Mouse (Mus musculus) heart, embryonic 15.5 days (tissue): ENCODE measurements around the gene Myh11. TPM values are rescaled to one million over a fixed set of nuclear protein-coding genes. Genes with fewer than 3 reads are reported as not detected.

Source experiments
- ATAC-seq: fragments of 200-750 bp; cut with Nextera tagmentation; replicated peaks from 2 replicates; pipeline ENCODE4 v1.8.0; 2017; ENCODE audit warnings: low read depth, moderate TSS enrichment; ENCODE audit not compliant: insufficient number of reproducible peaks, insufficient read depth, low FRiP score
- H3K27ac ChIP-seq: fragments of 300-500 bp; sonication (generic); 2 replicates; pipeline ENCODE4 v1.5.1; 2015; ENCODE audit warnings: mild to moderate bottlenecking, inconsistent platforms
- H3K27me3 ChIP-seq: fragments of 300-500 bp; sonication (generic); 2 replicates; pipeline ENCODE4 v1.6.1; 2015; ENCODE audit warnings: inconsistent platforms
- H3K36me3 ChIP-seq: fragments of 300-500 bp; sonication (generic); 2 replicates; pipeline ENCODE4 v1.6.1; 2015; ENCODE audit warnings: mild to moderate bottlenecking, inconsistent platforms
- H3K4me1 ChIP-seq: fragments of 300-500 bp; sonication (generic); replicated peaks from 2 replicates; pipeline ENCODE4 v1.6.1; 2015; ENCODE audit warnings: inconsistent platforms
- H3K4me2 ChIP-seq: fragments of 300-500 bp; sonication (generic); 2 replicates; pipeline ENCODE4 v1.6.1; 2015; ENCODE audit warnings: inconsistent platforms, mild to moderate bottlenecking, moderate library complexity
- H3K4me3 ChIP-seq: fragments of 300-500 bp; sonication (generic); 2 replicates; pipeline ENCODE4 v1.5.1; 2015; ENCODE audit warnings: mild to moderate bottlenecking, inconsistent platforms
- H3K9ac ChIP-seq: fragments of 300-500 bp; sonication (generic); 2 replicates; pipeline ENCODE4 v1.6.1; 2015; ENCODE audit warnings: mild to moderate bottlenecking, inconsistent platforms
- H3K9me3 ChIP-seq: fragments of 300-500 bp; sonication (generic); replicated peaks from 2 replicates; pipeline ENCODE4 v1.6.1; 2016; ENCODE audit warnings: inconsistent platforms
- WGBS: fragments of 180-500 bp; shearing (Covaris S2); methylation state at CpG from one replicate; pipeline ENCODE4 v1.1.7; 2015; ENCODE audit warnings: mixed read lengths; 5-methylcytosine and 5-hydroxymethylcytosine counted together
- polyA plus RNA-seq: library from polyadenylated mRNA; unstranded; fragments of >200 nt; fragmentation: Nextera tagmentation; extraction: Ambion mirVana; gene quantifications from 2 replicates; pipeline ENCODE4 v1.2.1, GENCODE M21; 2015

Gene Myh11
- polyA plus RNA-seq, 1 experiment from 2014 or later = 4.8 TPM

- Histone ChIP-seq H3K27ac (no peak overlapping the region), H3K27me3 (peaks cover 88% of the 10 kb centered on the region), H3K4me2 (no peak overlapping the region), H3K36me3 (no peaks in the 10 kb centered on the region), H3K9me3 (no peaks in the 10 kb centered on the region), H3K4me1 (peaks cover 7% of the 10 kb centered on the region), H3K9ac (no peak overlapping the region), H3K4me3 (no peak overlapping the region)
- no peak for ATAC-seq
- WGBS = 67% methylated on average over 2 of the region's 2 CpGs
Measured at GRCm38 (mm10) chr16:14264504-14264903, 26.7 kb downstream of the Myh11 start.

- whole genome bisulfite sequencing = 84% methylated on average over 6 of the region's 6 CpGs
- ATAC-seq = no peak
- Histone ChIP-seq H3K9me3 (no peaks in the 10 kb centered on the region), H3K4me2 (no peak overlapping the region), H3K27ac (no peak overlapping the region), H3K27me3 (peaks cover 88% of the 10 kb centered on the region), H3K4me1 (peaks cover 7% of the 10 kb centered on the region), H3K36me3 (no peaks in the 10 kb centered on the region), H3K9ac (no peak overlapping the region), H3K4me3 (no peak overlapping the region)
Measured at GRCm38 (mm10) chr16:14263241-14263640, 27.9 kb downstream of the Myh11 start.

- WGBS = 63% methylated on average over 1 of the region's 1 CpGs
- no peak overlapping the region for H3K4me3 ChIP-seq
- no peaks in the 10 kb centered on the region for H3K9me3 ChIP-seq
- H3K27me3 ChIP-seq = peaks cover 84% of the 10 kb centered on the region
- H3K36me3 ChIP-seq = no peaks in the 10 kb centered on the region
- no peak overlapping the region for H3K4me2 ChIP-seq
- no peak overlapping the region for H3K27ac ChIP-seq
- no peak for ATAC-seq
- H3K4me1 ChIP-seq = peaks cover 7% of the 10 kb centered on the region
- H3K9ac ChIP-seq = no peak overlapping the region
Measured at GRCm38 (mm10) chr16:14262410-14262809, 28.8 kb downstream of the Myh11 start.

- Histone ChIP-seq H3K4me3 (no peak overlapping the region), H3K9me3 (no peaks in the 10 kb centered on the region), H3K4me2 (no peak overlapping the region), H3K9ac (no peak overlapping the region), H3K27ac (no peak overlapping the region), H3K36me3 (no peaks in the 10 kb centered on the region), H3K4me1 (peaks cover 2% of the 10 kb centered on the region), H3K27me3 (peaks cover 94% of the 10 kb centered on the region)
- WGBS = 35% methylated on average over 2 of the region's 2 CpGs
- no peak for ATAC-seq
Measured at GRCm38 (mm10) chr16:14258856-14259255, 32.3 kb downstream of the Myh11 start.

GRCm38 (mm10) chr16:14253586-14253985 is 37.6 kb downstream of the Myh11 start:
- no peak overlapping the region for H3K9ac ChIP-seq
- H3K4me1 ChIP-seq = peaks cover 7% of the 10 kb centered on the region
- no peak overlapping the region for H3K4me2 ChIP-seq
- no peaks in the 10 kb centered on the region for H3K9me3 ChIP-seq
- peaks cover 93% of the 10 kb centered on the region for H3K27me3 ChIP-seq
- ATAC-seq = peak; percentile 25; the same call in 1 of the 2 replicates
- no peak overlapping the region for H3K27ac ChIP-seq
- H3K36me3 ChIP-seq = no peaks in the 10 kb centered on the region
- H3K4me3 ChIP-seq = no peak overlapping the region
- 60% methylated on average over 3 of the region's 3 CpGs for WGBS

- Histone ChIP-seq H3K4me1 (peaks cover 7% of the 10 kb centered on the region), H3K4me3 (no peak overlapping the region), H3K9ac (no peak overlapping the region), H3K27me3 (peaks cover 96% of the 10 kb centered on the region), H3K4me2 (no peak overlapping the region), H3K27ac (no peak overlapping the region), H3K9me3 (no peaks in the 10 kb centered on the region), H3K36me3 (no peaks in the 10 kb centered on the region)
- WGBS = 80% methylated on average over 4 of the region's 4 CpGs
- ATAC-seq = no peak
Measured at GRCm38 (mm10) chr16:14252877-14253276, 38.3 kb downstream of the Myh11 start.

GRCm38 (mm10) chr16:14249913-14250312 is 41.3 kb downstream of the Myh11 start:
- ATAC-seq = no peak
- Histone ChIP-seq H3K9ac (no peak overlapping the region), H3K27ac (no peak overlapping the region), H3K4me1 (peaks cover 7% of the 10 kb centered on the region), H3K9me3 (no peaks in the 10 kb centered on the region), H3K4me3 (no peak overlapping the region), H3K4me2 (no peak overlapping the region), H3K36me3 (no peaks in the 10 kb centered on the region), H3K27me3 (peaks cover 95% of the 10 kb centered on the region)
- WGBS = 29% methylated on average over 1 of the region's 1 CpGs

GRCm38 (mm10) chr16:14242553-14242952 is 48.6 kb downstream of the Myh11 start:
- WGBS = 27% methylated on average over 2 of the region's 2 CpGs
- Histone ChIP-seq H3K9me3 (no peaks in the 10 kb centered on the region), H3K27me3 (peaks cover 96% of the 10 kb centered on the region), H3K36me3 (no peaks in the 10 kb centered on the region), H3K4me3 (no peak overlapping the region), H3K4me2 (no peak overlapping the region), H3K9ac (no peak overlapping the region), H3K27ac (no peak overlapping the region), H3K4me1 (0 out of 2 replicates have a peak, but pooled peaks cover 2% of the 10 kb centered on the region)
- no peak for ATAC-seq

GRCm38 (mm10) chr16:14242059-14242458 is 49.1 kb downstream of the Myh11 start:
- ATAC-seq = no peak
- H3K4me1 ChIP-seq = 0 out of 2 replicates have a peak, but pooled peaks cover 2% of the 10 kb centered on the region

GRCm38 (mm10) chr16:14237100-14237723 is 54.0 kb downstream of the Myh11 start:
- Histone ChIP-seq H3K27ac (no peak overlapping the region), H3K4me2 (no peak overlapping the region)

More at GRCm38 (mm10) chr16:14242059-14242458, 49.1 kb downstream of the Myh11 start:
- Histone ChIP-seq H3K27me3 (peaks cover 94% of the 10 kb centered on the region), H3K36me3 (no peaks in the 10 kb centered on the region), H3K4me3 (no peak overlapping the region), H3K9me3 (no peaks in the 10 kb centered on the region), H3K27ac (no peak overlapping the region), H3K4me2 (no peak overlapping the region), H3K9ac (no peak overlapping the region)
- WGBS = 53% methylated on average over 3 of the region's 3 CpGs

GRCm38 (mm10) chr16:14215156-14215555 is 76.0 kb downstream of the Myh11 start:
- WGBS = 82% methylated on average over 3 of the region's 3 CpGs
- no peak for ATAC-seq

More at GRCm38 (mm10) chr16:14237100-14237723, 54.0 kb downstream of the Myh11 start:
- Histone ChIP-seq H3K4me1 (no peaks in the 10 kb centered on the region), H3K36me3 (no peaks in the 10 kb centered on the region), H3K4me3 (no peak overlapping the region), H3K9ac (no peak overlapping the region), H3K27me3 (peaks cover 98% of the 10 kb centered on the region), H3K9me3 (no peaks in the 10 kb centered on the region)
- no peak for ATAC-seq
- 23% methylated on average over 6 of the region's 6 CpGs for WGBS

GRCm38 (mm10) chr16:14198798-14199197 is 92.4 kb downstream of the Myh11 start:
- WGBS = 70% methylated on average over 4 of the region's 4 CpGs
- Histone ChIP-seq H3K27me3 (no peaks in the 10 kb centered on the region), H3K4me3 (no peak overlapping the region), H3K9me3 (no peaks in the 10 kb centered on the region), H3K4me2 (no peak overlapping the region), H3K36me3 (no peaks in the 10 kb centered on the region), H3K9ac (no peak overlapping the region), H3K27ac (no peak overlapping the region), H3K4me1 (no peaks in the 10 kb centered on the region)
- no peak for ATAC-seq

More at GRCm38 (mm10) chr16:14215156-14215555, 76.0 kb downstream of the Myh11 start:
- H3K27me3 ChIP-seq = peaks cover 14% of the 10 kb centered on the region
- no peak overlapping the region for H3K9ac ChIP-seq
- H3K4me1 ChIP-seq = no peaks in the 10 kb centered on the region
- H3K4me2 ChIP-seq = no peak overlapping the region
- H3K27ac ChIP-seq = no peak overlapping the region
- no peaks in the 10 kb centered on the region for H3K36me3 ChIP-seq
- H3K4me3 ChIP-seq = no peak overlapping the region
- no peaks in the 10 kb centered on the region for H3K9me3 ChIP-seq
